10 mouse cellular contexts compared by ENCODE assay signal in the genomic region with DNA sequence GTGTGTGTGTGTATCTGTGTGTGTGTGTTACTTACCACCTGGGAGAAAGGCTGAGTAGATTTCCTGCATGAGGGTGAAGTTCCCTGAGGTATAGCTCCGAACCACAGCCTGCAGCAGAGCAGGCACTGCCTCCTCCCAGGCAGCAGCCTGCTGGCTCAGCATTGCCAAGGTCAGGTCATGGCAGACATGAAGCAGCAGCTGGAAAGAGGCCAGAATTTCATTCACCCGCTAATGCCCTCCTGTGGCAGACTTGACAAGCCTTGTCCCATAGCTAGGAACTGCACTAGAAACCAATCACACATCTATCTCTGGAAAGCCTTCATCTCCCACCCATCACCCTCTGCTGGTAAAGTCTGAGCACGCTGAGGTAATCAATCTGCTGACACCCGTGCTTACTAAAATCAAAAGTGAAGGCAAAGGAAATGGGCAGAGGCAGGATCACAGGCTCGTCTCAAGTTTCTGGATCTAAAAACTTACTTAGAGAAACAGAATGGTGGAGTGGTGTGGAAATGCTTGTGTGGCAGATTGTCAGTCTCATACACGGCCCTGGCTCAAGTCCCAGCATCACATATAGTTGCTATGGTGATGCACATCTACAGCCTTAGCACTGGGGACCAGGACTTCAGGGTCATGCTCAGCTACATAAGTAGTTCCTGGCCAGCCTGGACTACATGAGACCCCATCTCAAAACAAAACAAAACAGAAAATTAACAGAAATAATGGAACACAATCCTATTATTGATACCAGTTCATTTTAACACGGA. TPM values are rescaled to one million over a fixed set of nuclear protein-coding genes. Genes with fewer than 3 reads are reported as not detected.
DNase-seq lines count a peak whose midpoint lies in the region; ATAC-seq and TF ChIP-seq lines count a peak whose summit lies in the region.
"Had no signal": no experiment of that assay in that cellular context is flagged by ENCODE, and none has a peak within 500 bp of the region (broad histone marks: within the 10 kb centered on the region; RNA-seq: fewer than 3 reads in every experiment).

No protein-coding gene starts in this region.

- H3K36me3 ChIP-seq in limb, embryonic 14.5 days (ENCODE audit: control insufficient read depth, insufficient read depth, low read length), result peaks cover 84% of the 10 kb centered on the region
- H3K36me3 ChIP-seq in limb, embryonic 10.5 days, result peaks cover 98% of the 10 kb centered on the region
- peaks cover 48% of the 10 kb centered on the region for H3K36me3 ChIP-seq in intestine, postnatal 0 days (ENCODE audit: control insufficient read depth, insufficient read depth)
- peaks cover 33% of the 10 kb centered on the region; the same call in 1 of the 2 replicates for H3K36me3 ChIP-seq in lung, postnatal 0 days (ENCODE audit: insufficient read depth, low read length)
- H3K36me3 ChIP-seq in testis, adult 2 months (ENCODE audit: control insufficient read depth, insufficient read depth, low read length), result no peaks in the 10 kb centered on the region; the same call in none of the 2 replicates

- TF ChIP-seq EP300 in lung, postnatal 0 days (IDR thresholded peaks at IDR 0.05), result no peak

- peak; percentile 49 for DNase-seq in limb, embryonic 14.5 days (ENCODE audit: low spot score)
- no peak for DNase-seq in limb, embryonic 10.5 days (ENCODE audit: low spot score)
- DNase-seq in adrenal gland, postnatal 10 days, result peak; percentile 90
- DNase-seq in gastrocnemius, adult 8-10 months (ENCODE audit: low spot score in 2 of 2), result peak; percentile 51 to 68
- peak; percentile 32 for DNase-seq in lung, postnatal 0 days (ENCODE audit: low spot score)
- DNase-seq in thymus, postnatal 0 days (ENCODE audit: low spot score), result no peak

- no peaks in the 10 kb centered on the region for H3K9me3 ChIP-seq in limb, embryonic 14.5 days (ENCODE audit: control insufficient read depth, low read length)
- H3K9me3 ChIP-seq in limb, embryonic 10.5 days (replicated peaks), result no peaks in the 10 kb centered on the region
- no peaks in the 10 kb centered on the region for H3K9me3 ChIP-seq in intestine, postnatal 0 days (ENCODE audit: control insufficient read depth)
- no peaks in the 10 kb centered on the region for H3K9me3 ChIP-seq in lung, postnatal 0 days (ENCODE audit: low read length)
- H3K9me3 ChIP-seq: hindbrain, embryonic 15.5 days had no signal

- no peak overlapping the region for H3K9ac ChIP-seq in limb, embryonic 14.5 days (ENCODE audit: low read depth, low read length, severe bottlenecking)
- no peak overlapping the region for H3K9ac ChIP-seq in intestine, postnatal 0 days (ENCODE audit: low read depth, low read length)
- H3K9ac ChIP-seq in lung, postnatal 0 days (replicated peaks; ENCODE audit: low read depth), result no peak overlapping the region
- H3K9ac ChIP-seq: hindbrain, embryonic 15.5 days had no signal

- no peak overlapping the region for H3K4me3 ChIP-seq in limb, embryonic 14.5 days (replicated peaks; ENCODE audit: low read length)
- H3K4me3 ChIP-seq in limb, embryonic 10.5 days, result no peak overlapping the region
- no peak overlapping the region for H3K4me3 ChIP-seq in intestine, postnatal 0 days (ENCODE audit: low read depth, low read length)
- no peak overlapping the region for H3K4me3 ChIP-seq in lung, postnatal 0 days (ENCODE audit: low read depth, low read length)
- H3K4me3 ChIP-seq in testis, adult 2 months (ENCODE audit: control insufficient read depth, low read depth, low read length), result no peak overlapping the region
- H3K4me3 ChIP-seq: hindbrain, embryonic 15.5 days had no signal

- TF ChIP-seq POLR2A in limb, embryonic 14.5 days (IDR thresholded peaks at IDR 0.05; ENCODE audit: borderline replicate concordance, extremely low read depth, insufficient read depth, insufficient read length), result no peak
- no peak for TF ChIP-seq POLR2A in testis, adult 2 months (IDR thresholded peaks at IDR 0.05; ENCODE audit: control insufficient read depth, low read depth, low read length)

- no peaks in the 10 kb centered on the region for H3K27me3 ChIP-seq in limb, embryonic 14.5 days (ENCODE audit: control insufficient read depth, insufficient read depth, low read length)
- no peaks in the 10 kb centered on the region for H3K27me3 ChIP-seq in limb, embryonic 10.5 days (ENCODE audit: low read depth, poor library complexity, severe bottlenecking)
- no peaks in the 10 kb centered on the region for H3K27me3 ChIP-seq in intestine, postnatal 0 days (replicated peaks; ENCODE audit: control insufficient read depth, insufficient read depth, low read length)
- no peaks in the 10 kb centered on the region for H3K27me3 ChIP-seq in lung, postnatal 0 days (replicated peaks; ENCODE audit: insufficient read depth, low read length)
- no peaks in the 10 kb centered on the region for H3K27me3 ChIP-seq in testis, adult 2 months (ENCODE audit: control insufficient read depth, insufficient read depth, low read length)
- H3K27me3 ChIP-seq: hindbrain, embryonic 15.5 days had no signal

- ATAC-seq in limb, embryonic 14.5 days (ENCODE audit: low FRiP score, low read depth), result no peak
- ATAC-seq in intestine, postnatal 0 days, result peak; percentile 26; the same call in 1 of the 2 replicates
- peak; percentile 11; the same call in 1 of the 2 replicates for ATAC-seq in lung, postnatal 0 days

- H3K4me2 ChIP-seq in limb, embryonic 14.5 days (replicated peaks; ENCODE audit: low read depth, low read length, severe bottlenecking), result no peak overlapping the region
- no peak overlapping the region for H3K4me2 ChIP-seq in intestine, postnatal 0 days (replicated peaks; ENCODE audit: low read depth)
- H3K4me2 ChIP-seq in lung, postnatal 0 days (replicated peaks; ENCODE audit: low read depth, low read length), result no peak overlapping the region
- H3K4me2 ChIP-seq: hindbrain, embryonic 15.5 days had no signal

- no peak overlapping the region for H3K27ac ChIP-seq in limb, embryonic 14.5 days (replicated peaks; ENCODE audit: low read depth, low read length)
- no peak overlapping the region for H3K27ac ChIP-seq in limb, embryonic 10.5 days
- peak overlapping the region; percentile 76 for H3K27ac ChIP-seq in intestine, postnatal 0 days (ENCODE audit: low read depth, low read length)
- H3K27ac ChIP-seq in lung, postnatal 0 days (ENCODE audit: low read length), result no peak overlapping the region
- H3K27ac ChIP-seq in testis, adult 2 months (ENCODE audit: control insufficient read depth, insufficient read depth, low read depth, low read length), result no peak overlapping the region
- H3K27ac ChIP-seq: hindbrain, embryonic 15.5 days had no signal

- 68% methylated on average over 7 of the region's 7 CpGs for WGBS in limb, embryonic 14.5 days
- 84% methylated on average over 7 of the region's 7 CpGs for WGBS in limb, embryonic 10.5 days
- WGBS in intestine, postnatal 0 days, result 61% methylated on average over 7 of the region's 7 CpGs
- WGBS in lung, postnatal 0 days, result 56% methylated on average over 7 of the region's 7 CpGs

- TF ChIP-seq CTCF in intestine, postnatal 0 days (IDR thresholded peaks at IDR 0.05; ENCODE audit: low read depth), result peak; percentile 43
- TF ChIP-seq CTCF in lung, postnatal 0 days (IDR thresholded peaks at IDR 0.05), result peak; percentile 32
- TF ChIP-seq CTCF in testis, adult 2 months (IDR thresholded peaks at IDR 0.05; ENCODE audit: control insufficient read depth, insufficient read depth, insufficient replicate concordance, low read depth, low read length), result peak; percentile 26; the same call in 1 of the 2 replicates

- no peaks in the 10 kb centered on the region for H3K4me1 ChIP-seq in limb, embryonic 14.5 days (ENCODE audit: control insufficient read depth, insufficient read depth, low read length)
- H3K4me1 ChIP-seq in limb, embryonic 10.5 days, result no peaks in the 10 kb centered on the region
- H3K4me1 ChIP-seq in intestine, postnatal 0 days (replicated peaks; ENCODE audit: control insufficient read depth, insufficient read depth, low read length), result no peaks in the 10 kb centered on the region
- H3K4me1 ChIP-seq in lung, postnatal 0 days (ENCODE audit: insufficient read depth, low read depth, low read length), result no peaks in the 10 kb centered on the region
- no peaks in the 10 kb centered on the region; the same call in 1 of the 2 replicates for H3K4me1 ChIP-seq in testis, adult 2 months (ENCODE audit: control insufficient read depth, insufficient read depth, low read length)
- H3K4me1 ChIP-seq: hindbrain, embryonic 15.5 days had no signal

RNA-seq across cellular contexts. Expression of a gene that starts 22.6 kb away (rescaled TPM):
- 96.7 and 97.2 TPM in 2 replicates for polyA plus RNA-seq in limb, embryonic 14.5 days (2012; rRNA removed)
- 90.1 and 99.1 TPM in 2 replicates for polyA plus RNA-seq in limb, embryonic 14.5 days (2014; fragmentation: Nextera tagmentation; extraction: Ambion mirVana)
- 107 and 113 TPM in 2 replicates for polyA plus RNA-seq in limb, embryonic 10.5 days (2016; fragmentation: Nextera tagmentation; extraction: Ambion mirVana)
- 10 to 100 TPM; 42.9 to 49.3 TPM for total RNA-seq in adrenal gland, postnatal 10 days (2021)
- total RNA-seq in gastrocnemius, adult 8-10 months (2022), result 10 to 100 TPM; 30.3 to 36.8 (median 32.5) TPM
- 43.2 and 46.2 TPM in 2 replicates for polyA plus RNA-seq in intestine, postnatal 0 days (2015; fragmentation: Nextera tagmentation; extraction: Ambion mirVana)
- polyA plus RNA-seq in lung, postnatal 0 days (2015; fragmentation: Nextera tagmentation; extraction: Ambion mirVana), result 71.2 and 71.8 TPM in 2 replicates
- polyA plus RNA-seq in testis, adult 2 months (2012; rRNA removed), result 17.6 and 22.8 TPM in 2 replicates
- 155 TPM in 2 replicates for polyA plus RNA-seq in thymus, postnatal 0 days (2015; fragmentation: Nextera tagmentation; extraction: Ambion mirVana)

RNA-seq across cellular contexts. Expression of a gene that starts 33.6 kb away (rescaled TPM):
- polyA plus RNA-seq in limb, embryonic 14.5 days (2012; rRNA removed), result not detected in 2 replicates
- polyA plus RNA-seq in limb, embryonic 14.5 days (2014; fragmentation: Nextera tagmentation; extraction: Ambion mirVana), result not detected in 2 replicates
- polyA plus RNA-seq in limb, embryonic 10.5 days (2016; fragmentation: Nextera tagmentation; extraction: Ambion mirVana), result not detected in 2 replicates
- not detected for total RNA-seq in adrenal gland, postnatal 10 days (2021)
- total RNA-seq in gastrocnemius, adult 8-10 months (2022), result not detected
- not detected in 2 replicates for polyA plus RNA-seq in intestine, postnatal 0 days (2015; fragmentation: Nextera tagmentation; extraction: Ambion mirVana)
- polyA plus RNA-seq in lung, postnatal 0 days (2015; fragmentation: Nextera tagmentation; extraction: Ambion mirVana), result 0.14 and 0.17 TPM in 2 replicates
- polyA plus RNA-seq in testis, adult 2 months (2012; rRNA removed), result 1.5 TPM in 2 replicates
- polyA plus RNA-seq in thymus, postnatal 0 days (2015; fragmentation: Nextera tagmentation; extraction: Ambion mirVana), result 0.12 and 0.38 TPM in 2 replicates
- total RNA-seq: neutrophil, adult 5-6 weeks had no signal

RNA-seq across cellular contexts. Expression of a gene that starts 41.8 kb away (rescaled TPM):
- polyA plus RNA-seq in limb, embryonic 14.5 days (2012; rRNA removed), result 14.8 and 15.4 TPM in 2 replicates
- polyA plus RNA-seq in limb, embryonic 14.5 days (2014; fragmentation: Nextera tagmentation; extraction: Ambion mirVana), result 16.8 and 22.4 TPM in 2 replicates
- 35.8 and 40.1 TPM in 2 replicates for polyA plus RNA-seq in limb, embryonic 10.5 days (2016; fragmentation: Nextera tagmentation; extraction: Ambion mirVana)
- total RNA-seq in adrenal gland, postnatal 10 days (2021), result 10 to 100 TPM; 16.5 to 19.1 TPM
- 10 to 100 TPM in 2 of 4 experiments, 1 to 10 TPM in 2; 9.0 to 11.3 (median 10.1) TPM for total RNA-seq in gastrocnemius, adult 8-10 months (2022)
- 3.6 and 4.0 TPM in 2 replicates for polyA plus RNA-seq in intestine, postnatal 0 days (2015; fragmentation: Nextera tagmentation; extraction: Ambion mirVana)
- polyA plus RNA-seq in lung, postnatal 0 days (2015; fragmentation: Nextera tagmentation; extraction: Ambion mirVana), result 4.3 and 6.2 TPM in 2 replicates
- 27.8 and 36.4 TPM in 2 replicates for polyA plus RNA-seq in testis, adult 2 months (2012; rRNA removed)
- 23.0 and 25.7 TPM in 2 replicates for polyA plus RNA-seq in thymus, postnatal 0 days (2015; fragmentation: Nextera tagmentation; extraction: Ambion mirVana)

RNA-seq across cellular contexts. Expression of a gene that starts 44.9 kb away (rescaled TPM):
- polyA plus RNA-seq in limb, embryonic 14.5 days (2012; rRNA removed), result 68.2 and 84.4 TPM in 2 replicates
- 120 and 123 TPM in 2 replicates for polyA plus RNA-seq in limb, embryonic 14.5 days (2014; fragmentation: Nextera tagmentation; extraction: Ambion mirVana)
- polyA plus RNA-seq in limb, embryonic 10.5 days (2016; fragmentation: Nextera tagmentation; extraction: Ambion mirVana), result 143 and 156 TPM in 2 replicates
- total RNA-seq in adrenal gland, postnatal 10 days (2021), result 10 to 100 TPM; 68.8 to 70.9 TPM
- 10 to 100 TPM; 33.9 to 39.7 (median 37.6) TPM for total RNA-seq in gastrocnemius, adult 8-10 months (2022)
- polyA plus RNA-seq in intestine, postnatal 0 days (2015; fragmentation: Nextera tagmentation; extraction: Ambion mirVana), result 86.2 and 90.1 TPM in 2 replicates
- 75.1 and 81.7 TPM in 2 replicates for polyA plus RNA-seq in lung, postnatal 0 days (2015; fragmentation: Nextera tagmentation; extraction: Ambion mirVana)
- 39.4 and 43.3 TPM in 2 replicates for polyA plus RNA-seq in testis, adult 2 months (2012; rRNA removed)
- 137 and 139 TPM in 2 replicates for polyA plus RNA-seq in thymus, postnatal 0 days (2015; fragmentation: Nextera tagmentation; extraction: Ambion mirVana)

Comparison
In these comparisons a context has a peak if more than half of its experiments do, and no peak if none do; other contexts are left out.
1. DNase-seq: peak in limb, embryonic 14.5 days (single experiment), adrenal gland, postnatal 10 days (single experiment), gastrocnemius, adult 8-10 months (2 of 2) and lung, postnatal 0 days (single experiment); none in limb, embryonic 10.5 days (single experiment) and thymus, postnatal 0 days (single experiment).
2. Peak in every context shown above with its lines, with median percentiles within 50 percentile points of each other: CTCF ChIP-seq.